Mouse (Mus musculus): Measurements from ENCODE around the gene Vstm2b. TPM values are rescaled to one million over a fixed set of nuclear protein-coding genes. Genes with fewer than 3 reads are reported as not detected.

The Vstm2b gene
- polyA plus RNA-seq, 1 experiment from 2014 or later = 26.0 TPM

DNA sequence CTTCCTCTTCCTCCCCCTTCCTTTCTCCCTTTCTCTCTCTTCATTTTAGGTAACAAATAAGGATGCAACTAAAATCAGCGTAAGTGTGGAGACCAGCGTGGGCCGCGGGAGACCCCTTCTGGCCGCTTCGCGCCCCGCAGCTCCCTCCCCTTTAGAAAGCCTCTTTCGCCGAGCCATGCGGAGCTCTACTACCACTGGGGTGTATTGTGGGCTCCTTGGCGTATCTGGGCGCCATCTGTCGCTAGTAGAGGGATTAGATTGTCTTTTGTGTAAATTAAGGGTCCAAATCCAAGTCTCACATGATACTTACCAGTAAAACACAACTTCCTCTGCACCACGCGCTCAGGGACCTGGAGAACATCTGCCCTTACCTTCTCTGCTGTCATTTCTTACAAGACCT, 3.1 kb downstream of the Vstm2b start:
- H3K27me3 ChIP-seq (replicated peaks; ENCODE audit: control insufficient read depth, insufficient read depth, low read length) = no peaks in the 10 kb centered on the region
- H3K36me3 ChIP-seq (ENCODE audit: control insufficient read depth, insufficient read depth, low read length) = no peaks in the 10 kb centered on the region
- H3K9ac ChIP-seq (ENCODE audit: low read depth, low read length) = peak overlapping the region; percentile 3; the same call in 1 of the 2 replicates
- H3K9me3 ChIP-seq (ENCODE audit: control insufficient read depth, low read length) = no peaks in the 10 kb centered on the region
- H3K27ac ChIP-seq (ENCODE audit: low read depth, low read length) = no peak overlapping the region
- peaks cover 15% of the 10 kb centered on the region for H3K4me1 ChIP-seq (ENCODE audit: control insufficient read depth, insufficient read depth, low read depth, low read length)
- peak overlapping the region; percentile 54 for H3K4me3 ChIP-seq (ENCODE audit: low read length)
- ATAC-seq = peak; percentile 86
- 2% methylated on average over 16 of the region's 16 CpGs for WGBS
- peak overlapping the region; percentile 79 for H3K4me2 ChIP-seq (ENCODE audit: low read length)

DNA sequence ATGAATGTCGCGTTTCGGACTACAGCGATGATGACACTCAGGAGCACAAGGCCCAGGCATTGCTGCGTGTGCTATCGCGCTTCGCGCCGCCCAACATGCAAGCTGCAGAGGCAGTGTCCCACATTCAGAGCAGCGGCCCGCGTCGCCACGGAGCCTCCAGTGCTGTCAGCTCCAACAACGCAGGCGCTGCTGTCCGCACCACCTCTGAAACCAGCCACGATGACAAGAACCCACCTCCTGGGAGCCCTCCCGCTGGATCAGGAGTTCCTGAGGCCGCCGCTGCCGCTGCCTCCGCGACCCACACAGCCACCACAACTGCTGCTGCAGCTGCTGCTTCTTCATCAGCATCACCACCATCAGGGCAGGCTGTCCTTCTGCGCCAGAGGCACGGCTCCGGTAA, 4.4 kb downstream of the Vstm2b start:
- Histone ChIP-seq H3K27me3 (replicated peaks; ENCODE audit: control insufficient read depth, insufficient read depth, low read length) (no peaks in the 10 kb centered on the region), H3K9me3 (ENCODE audit: control insufficient read depth, low read length) (no peaks in the 10 kb centered on the region), H3K9ac (ENCODE audit: low read depth, low read length) (peak overlapping the region; percentile 63), H3K4me1 (ENCODE audit: control insufficient read depth, insufficient read depth, low read depth, low read length) (peaks cover 15% of the 10 kb centered on the region), H3K27ac (ENCODE audit: low read depth, low read length) (no peak overlapping the region), H3K4me3 (ENCODE audit: low read length) (peak overlapping the region; percentile 34), H3K4me2 (ENCODE audit: low read length) (peak overlapping the region; percentile 79), H3K36me3 (ENCODE audit: control insufficient read depth, insufficient read depth, low read length) (no peaks in the 10 kb centered on the region)
- 9% methylated on average over 27 of the region's 28 CpGs for WGBS
- no peak for ATAC-seq

DNA sequence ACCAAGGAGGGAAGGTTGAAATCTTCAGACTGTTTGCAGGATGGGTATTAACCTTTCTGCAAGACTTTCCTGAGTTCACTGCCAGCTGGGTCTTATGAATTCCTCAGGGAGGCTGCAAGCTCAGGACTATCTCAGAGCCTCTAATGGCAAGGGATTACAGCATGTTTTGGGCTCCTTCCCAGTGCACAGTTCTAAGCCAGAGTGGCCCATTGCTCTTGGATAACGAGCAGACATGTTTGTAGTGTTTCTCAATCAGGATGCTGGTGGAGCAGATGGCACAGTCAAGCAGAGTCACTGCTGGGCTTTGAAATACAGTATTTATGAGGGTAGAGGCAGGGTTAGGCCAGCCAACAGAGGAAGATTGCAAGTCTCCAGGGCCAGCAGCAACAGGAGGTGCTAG, 8.4 kb downstream of the Vstm2b start:
- Histone ChIP-seq H3K27me3 (replicated peaks; ENCODE audit: control insufficient read depth, insufficient read depth, low read length) (no peaks in the 10 kb centered on the region), H3K9ac (ENCODE audit: low read depth, low read length) (no peak overlapping the region), H3K9me3 (ENCODE audit: control insufficient read depth, low read length) (no peaks in the 10 kb centered on the region), H3K36me3 (ENCODE audit: control insufficient read depth, insufficient read depth, low read length) (no peaks in the 10 kb centered on the region), H3K27ac (ENCODE audit: low read depth, low read length) (no peak overlapping the region), H3K4me2 (ENCODE audit: low read length) (no peak overlapping the region), H3K4me3 (ENCODE audit: low read length) (no peak overlapping the region), H3K4me1 (ENCODE audit: control insufficient read depth, insufficient read depth, low read depth, low read length) (peaks cover 8% of the 10 kb centered on the region)
- 67% methylated on average over 1 of the region's 1 CpGs for WGBS
- no peak for ATAC-seq

DNA sequence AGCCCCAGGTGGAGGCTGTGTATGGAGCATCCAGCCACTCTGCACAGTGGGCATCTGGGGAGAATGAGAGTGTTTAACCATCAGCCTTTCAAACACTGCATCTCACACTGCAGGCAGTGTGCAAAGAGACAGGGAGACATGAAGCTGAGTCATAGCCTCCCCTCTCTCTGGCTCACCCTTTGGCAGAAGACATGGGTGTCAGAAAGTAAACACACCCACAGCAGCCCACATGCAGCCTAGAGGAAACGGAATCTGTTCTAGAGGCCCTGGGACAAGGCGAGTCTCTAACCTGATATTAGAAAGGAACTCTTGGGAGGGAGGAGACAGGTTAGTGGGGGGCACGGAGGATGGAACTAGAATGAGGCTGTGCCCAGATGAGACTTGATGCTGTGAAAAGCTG, 18.6 kb downstream of the Vstm2b start:
- no peaks in the 10 kb centered on the region for H3K4me1 ChIP-seq (ENCODE audit: control insufficient read depth, insufficient read depth, low read depth, low read length)
- no peak overlapping the region for H3K4me3 ChIP-seq (ENCODE audit: low read length)
- no peaks in the 10 kb centered on the region; the same call in 1 of the 2 replicates for H3K36me3 ChIP-seq (ENCODE audit: control insufficient read depth, insufficient read depth, low read length)
- ATAC-seq = no peak
- no peak overlapping the region for H3K9ac ChIP-seq (ENCODE audit: low read depth, low read length)
- H3K9me3 ChIP-seq (ENCODE audit: control insufficient read depth, low read length) = no peaks in the 10 kb centered on the region
- H3K27ac ChIP-seq (ENCODE audit: low read depth, low read length) = no peak overlapping the region
- 92% methylated on average over 3 of the region's 3 CpGs for WGBS
- no peak overlapping the region for H3K4me2 ChIP-seq (ENCODE audit: low read length)
- no peaks in the 10 kb centered on the region for H3K27me3 ChIP-seq (replicated peaks; ENCODE audit: control insufficient read depth, insufficient read depth, low read length)

DNA sequence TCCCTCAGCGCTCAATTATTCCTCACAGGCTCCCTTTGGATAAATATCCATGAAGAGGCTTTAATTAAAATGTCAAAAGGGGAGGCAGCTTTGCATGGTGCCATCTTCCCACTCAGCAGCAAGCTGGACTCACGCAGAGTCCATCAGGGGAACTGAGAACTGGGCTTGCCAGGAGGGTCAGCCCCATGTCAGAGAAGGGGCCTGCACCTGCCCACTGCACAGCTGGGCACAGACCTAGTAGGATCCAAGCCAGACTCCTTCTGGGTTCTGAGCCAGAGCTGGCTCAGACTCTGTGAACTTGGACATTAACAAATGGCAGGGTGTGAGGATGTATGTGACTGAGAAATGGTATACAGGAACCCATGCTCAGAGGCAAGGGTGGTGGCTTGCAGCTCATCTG, 22.0 kb downstream of the Vstm2b start:
- WGBS = 51% methylated on average over 2 of the region's 2 CpGs
- no peaks in the 10 kb centered on the region; the same call in 1 of the 2 replicates for H3K36me3 ChIP-seq (ENCODE audit: control insufficient read depth, insufficient read depth, low read length)
- H3K27me3 ChIP-seq (replicated peaks; ENCODE audit: control insufficient read depth, insufficient read depth, low read length) = no peaks in the 10 kb centered on the region
- no peak overlapping the region for H3K4me2 ChIP-seq (ENCODE audit: low read length)
- peak; percentile 76 for ATAC-seq
- H3K4me1 ChIP-seq (ENCODE audit: control insufficient read depth, insufficient read depth, low read depth, low read length) = no peaks in the 10 kb centered on the region
- H3K4me3 ChIP-seq (ENCODE audit: low read length) = no peak overlapping the region
- no peak overlapping the region for H3K9ac ChIP-seq (ENCODE audit: low read depth, low read length)
- no peak overlapping the region for H3K27ac ChIP-seq (ENCODE audit: low read depth, low read length)
- no peaks in the 10 kb centered on the region for H3K9me3 ChIP-seq (ENCODE audit: control insufficient read depth, low read length)

DNA sequence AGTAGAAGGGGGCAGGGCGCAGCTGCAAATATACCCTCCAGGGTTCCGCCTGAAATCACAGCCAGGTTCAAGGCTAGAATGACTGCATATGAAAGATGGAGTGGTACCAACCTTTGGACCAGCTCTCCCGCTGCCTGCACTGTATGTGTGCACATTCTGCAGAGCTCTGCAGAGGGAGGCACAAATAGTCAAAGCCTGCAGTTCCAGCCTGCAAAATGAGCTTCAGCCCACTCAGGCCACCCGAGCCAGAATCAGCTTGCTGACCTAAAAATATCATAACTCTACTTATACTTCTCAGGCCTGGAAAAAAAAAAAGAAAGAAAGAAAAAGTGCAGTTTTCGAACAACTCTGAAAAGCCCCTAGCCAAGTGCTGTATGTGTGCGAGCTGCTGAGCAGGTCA, 23.2 kb downstream of the Vstm2b start:
- WGBS = 75% methylated on average over 6 of the region's 6 CpGs
- Histone ChIP-seq H3K4me2 (ENCODE audit: low read length) (no peak overlapping the region), H3K4me1 (ENCODE audit: control insufficient read depth, insufficient read depth, low read depth, low read length) (no peaks in the 10 kb centered on the region), H3K27me3 (replicated peaks; ENCODE audit: control insufficient read depth, insufficient read depth, low read length) (no peaks in the 10 kb centered on the region), H3K36me3 (ENCODE audit: control insufficient read depth, insufficient read depth, low read length) (no peaks in the 10 kb centered on the region; the same call in 1 of the 2 replicates), H3K9me3 (ENCODE audit: control insufficient read depth, low read length) (no peaks in the 10 kb centered on the region), H3K9ac (ENCODE audit: low read depth, low read length) (no peak overlapping the region), H3K4me3 (ENCODE audit: low read length) (no peak overlapping the region), H3K27ac (ENCODE audit: low read depth, low read length) (no peak overlapping the region)
- no peak for ATAC-seq

DNA sequence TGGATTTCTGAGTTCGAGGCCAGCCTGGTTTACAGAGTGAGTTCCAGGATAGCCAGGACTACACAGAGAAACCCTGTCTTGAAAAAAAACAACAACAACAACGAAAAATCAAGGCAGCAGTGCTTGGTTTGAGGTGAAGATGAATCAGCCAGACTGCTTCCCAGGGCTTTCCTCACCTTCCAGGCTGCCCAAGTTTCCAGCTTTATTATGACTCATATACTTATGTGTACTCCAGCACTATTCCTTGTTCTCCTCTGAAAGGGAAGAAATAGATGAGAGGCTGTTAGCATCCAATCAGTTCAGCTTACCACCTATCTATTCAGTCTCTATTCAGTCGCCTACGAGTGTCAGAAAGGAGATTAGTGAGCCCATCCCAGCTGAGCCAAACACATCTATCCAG, 24.7 kb downstream of the Vstm2b start:
- no peaks in the 10 kb centered on the region; the same call in 1 of the 2 replicates for H3K36me3 ChIP-seq (ENCODE audit: control insufficient read depth, insufficient read depth, low read length)
- H3K4me1 ChIP-seq (ENCODE audit: control insufficient read depth, insufficient read depth, low read depth, low read length) = no peaks in the 10 kb centered on the region
- WGBS = 85% methylated on average over 4 of the region's 4 CpGs
- no peak for ATAC-seq
- H3K9ac ChIP-seq (ENCODE audit: low read depth, low read length) = no peak overlapping the region
- H3K27me3 ChIP-seq (replicated peaks; ENCODE audit: control insufficient read depth, insufficient read depth, low read length) = no peaks in the 10 kb centered on the region
- H3K4me3 ChIP-seq (ENCODE audit: low read length) = no peak overlapping the region
- no peaks in the 10 kb centered on the region for H3K9me3 ChIP-seq (ENCODE audit: control insufficient read depth, low read length)
- no peak overlapping the region for H3K27ac ChIP-seq (ENCODE audit: low read depth, low read length)
- H3K4me2 ChIP-seq (ENCODE audit: low read length) = no peak overlapping the region

DNA sequence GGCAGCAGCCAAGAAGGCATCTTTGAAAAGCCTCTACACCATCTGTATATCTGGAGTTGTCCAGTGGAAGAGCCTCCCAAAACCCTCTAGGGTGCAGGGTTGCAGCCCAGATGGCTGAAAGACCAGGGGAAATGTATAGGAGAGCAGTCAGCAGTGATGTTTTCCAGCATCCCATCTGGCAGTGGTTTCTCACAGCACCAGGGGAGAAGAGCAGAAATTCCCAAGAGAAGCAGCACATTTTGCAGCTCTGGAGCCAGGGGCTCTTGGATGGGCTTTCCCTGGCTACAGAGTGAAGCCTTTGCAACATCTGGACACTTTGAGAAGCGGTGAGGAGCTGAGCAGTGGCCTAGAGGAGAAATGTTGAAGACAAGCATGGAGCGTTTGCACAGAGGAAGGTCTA, 30.3 kb downstream of the Vstm2b start:
- ATAC-seq = no peak
- H3K4me3 ChIP-seq (ENCODE audit: low read length) = no peak overlapping the region
- H3K27me3 ChIP-seq (replicated peaks; ENCODE audit: control insufficient read depth, insufficient read depth, low read length) = no peaks in the 10 kb centered on the region
- H3K36me3 ChIP-seq (ENCODE audit: control insufficient read depth, insufficient read depth, low read length) = peaks cover 3% of the 10 kb centered on the region; the same call in 1 of the 2 replicates
- no peaks in the 10 kb centered on the region for H3K4me1 ChIP-seq (ENCODE audit: control insufficient read depth, insufficient read depth, low read depth, low read length)
- H3K27ac ChIP-seq (ENCODE audit: low read depth, low read length) = no peak overlapping the region
- H3K9ac ChIP-seq (ENCODE audit: low read depth, low read length) = no peak overlapping the region
- no peaks in the 10 kb centered on the region for H3K9me3 ChIP-seq (ENCODE audit: control insufficient read depth, low read length)
- 91% methylated on average over 2 of the region's 2 CpGs for WGBS
- H3K4me2 ChIP-seq (ENCODE audit: low read length) = no peak overlapping the region

DNA sequence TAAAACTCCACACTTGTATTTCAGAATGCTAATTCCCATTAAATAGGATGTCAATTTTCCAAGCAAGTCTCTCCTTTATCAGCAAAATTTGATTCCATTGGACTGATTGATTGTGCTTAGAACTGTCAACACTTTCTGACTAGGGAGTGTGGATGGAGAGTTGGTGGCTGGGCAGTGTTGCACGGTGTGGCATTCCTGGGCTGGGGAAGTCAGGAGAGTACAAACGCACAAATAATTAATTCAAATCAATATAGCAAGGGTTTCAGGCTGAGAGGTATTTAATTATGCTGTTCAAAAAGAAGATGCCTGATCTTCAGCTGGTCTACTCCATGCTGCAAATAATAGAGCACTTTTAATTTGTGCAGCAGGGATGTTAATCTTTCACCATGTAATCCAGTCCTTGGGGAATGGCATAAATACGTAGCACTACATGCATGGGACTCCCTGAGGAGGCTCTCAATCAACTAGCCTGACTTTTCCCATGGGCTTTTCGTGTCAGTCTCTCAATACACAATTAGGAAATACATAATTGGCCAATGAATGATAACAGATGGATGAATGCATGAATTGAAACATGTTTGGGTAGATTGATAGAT, 38.6 kb downstream of the Vstm2b start:
- Histone ChIP-seq H3K27ac (ENCODE audit: low read depth, low read length) (no peak overlapping the region), H3K9me3 (ENCODE audit: control insufficient read depth, low read length) (no peaks in the 10 kb centered on the region), H3K36me3 (ENCODE audit: control insufficient read depth, insufficient read depth, low read length) (0 out of 2 replicates have a peak, but pooled peaks cover 3% of the 10 kb centered on the region), H3K4me1 (ENCODE audit: control insufficient read depth, insufficient read depth, low read depth, low read length) (no peaks in the 10 kb centered on the region), H3K4me2 (ENCODE audit: low read length) (no peak overlapping the region), H3K27me3 (replicated peaks; ENCODE audit: control insufficient read depth, insufficient read depth, low read length) (no peaks in the 10 kb centered on the region), H3K4me3 (ENCODE audit: low read length) (no peak overlapping the region), H3K9ac (ENCODE audit: low read depth, low read length) (no peak overlapping the region)
- 41% methylated on average over 4 of the region's 4 CpGs for WGBS
- no peak for ATAC-seq

Measured in hindbrain, embryonic 16.5 days (tissue).